Mouse (Mus musculus): Measurements from ENCODE around the gene Dnase1l3. TPM values are rescaled to one million over a fixed set of nuclear protein-coding genes. Genes with fewer than 3 reads are reported as not detected.

Dnase1l3 gene
- polyA plus RNA-seq, 1 experiment, result not detected

DNA sequence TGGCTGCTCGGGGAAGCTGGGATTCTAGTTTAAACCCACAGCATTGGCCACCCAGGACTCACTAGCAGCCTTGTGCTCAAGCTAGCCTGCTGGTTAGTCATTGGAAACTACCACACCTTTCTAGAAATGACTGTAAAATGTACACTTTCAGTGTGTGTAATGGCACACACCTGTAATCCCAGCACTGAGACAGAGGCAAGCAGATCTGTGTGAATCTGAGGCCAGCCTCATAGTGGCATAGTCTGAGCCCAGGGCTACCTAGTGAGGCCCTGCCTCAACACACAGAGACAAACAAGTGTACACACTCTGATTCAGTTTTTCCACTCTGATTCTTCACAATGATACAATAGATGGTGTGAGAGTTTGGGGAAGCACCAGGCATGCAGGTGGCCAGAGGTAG lies 5.0 kb downstream of the Dnase1l3 start:
- H3K9me3 ChIP-seq, result no peaks in the 10 kb centered on the region
- peaks cover 55% of the 10 kb centered on the region for H3K4me1 ChIP-seq
- H3K36me3 ChIP-seq (replicated peaks; ENCODE audit: low read length), result no peaks in the 10 kb centered on the region
- no peak overlapping the region for H3K4me3 ChIP-seq (replicated peaks)
- H3K27me3 ChIP-seq (replicated peaks), result peaks cover 3% of the 10 kb centered on the region
- TF ChIP-seq GATA1 (IDR thresholded peaks at IDR 0.05; ENCODE audit: borderline replicate concordance, low read length) (no peak), FLI1 (IDR thresholded peaks at IDR 0.05; ENCODE audit: low read length) (no peak)

DNA sequence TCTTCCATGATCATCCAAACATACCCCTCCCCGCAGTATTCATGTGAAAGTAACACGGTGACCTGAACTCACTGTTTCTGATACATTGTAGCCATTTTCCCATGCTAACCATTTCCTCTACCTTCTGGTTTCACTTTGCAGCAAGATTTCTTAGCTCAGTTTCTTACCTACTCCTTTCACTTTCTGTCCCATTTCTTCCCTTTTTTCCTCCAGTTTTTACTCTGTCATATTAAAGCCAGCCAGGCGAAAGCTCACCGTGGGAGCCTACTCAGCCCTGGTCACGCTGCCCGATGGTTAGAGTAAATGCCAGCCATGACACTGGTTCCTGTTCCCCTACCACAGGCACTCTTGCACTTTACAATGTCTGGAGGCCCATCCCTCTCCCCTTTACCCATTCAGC lies 7.5 kb downstream of the Dnase1l3 start:
- peaks cover 32% of the 10 kb centered on the region for H3K4me1 ChIP-seq
- no peaks in the 10 kb centered on the region for H3K27me3 ChIP-seq (replicated peaks)
- no peaks in the 10 kb centered on the region for H3K36me3 ChIP-seq (replicated peaks; ENCODE audit: low read length)
- no peak for TF ChIP-seq GATA1 (IDR thresholded peaks at IDR 0.05; ENCODE audit: borderline replicate concordance, low read length)
- H3K4me3 ChIP-seq (replicated peaks), result peak overlapping the region; percentile 56
- no peaks in the 10 kb centered on the region for H3K9me3 ChIP-seq

DNA sequence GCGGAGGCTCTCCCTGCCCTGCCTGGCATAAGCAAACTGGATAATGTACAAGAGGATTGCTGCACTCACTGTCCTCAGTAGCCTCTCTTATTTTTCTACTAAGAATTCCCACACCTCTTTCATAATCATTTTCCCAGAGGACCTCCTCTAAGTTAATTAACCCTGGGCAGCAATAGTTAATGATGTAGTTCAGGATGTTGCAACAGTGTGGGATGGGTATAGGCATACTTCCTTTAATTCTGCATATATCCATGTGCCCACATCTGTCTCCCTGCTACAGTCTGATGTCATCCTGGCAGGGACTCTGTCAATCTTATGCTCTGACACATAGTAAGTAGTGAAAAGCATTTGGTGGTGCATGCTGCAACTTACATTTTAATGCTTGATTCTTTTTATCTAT lies 13.1 kb downstream of the Dnase1l3 start:
- H3K4me3 ChIP-seq (replicated peaks), result no peak overlapping the region
- H3K27me3 ChIP-seq (replicated peaks), result no peaks in the 10 kb centered on the region
- no peaks in the 10 kb centered on the region for H3K9me3 ChIP-seq
- H3K4me1 ChIP-seq, result peaks cover 56% of the 10 kb centered on the region
- TF ChIP-seq GATA1 (IDR thresholded peaks at IDR 0.05; ENCODE audit: borderline replicate concordance, low read length), result no peak
- no peak for TF ChIP-seq FLI1 (IDR thresholded peaks at IDR 0.05; ENCODE audit: low read length)
- no peaks in the 10 kb centered on the region for H3K36me3 ChIP-seq (replicated peaks; ENCODE audit: low read length)

DNA sequence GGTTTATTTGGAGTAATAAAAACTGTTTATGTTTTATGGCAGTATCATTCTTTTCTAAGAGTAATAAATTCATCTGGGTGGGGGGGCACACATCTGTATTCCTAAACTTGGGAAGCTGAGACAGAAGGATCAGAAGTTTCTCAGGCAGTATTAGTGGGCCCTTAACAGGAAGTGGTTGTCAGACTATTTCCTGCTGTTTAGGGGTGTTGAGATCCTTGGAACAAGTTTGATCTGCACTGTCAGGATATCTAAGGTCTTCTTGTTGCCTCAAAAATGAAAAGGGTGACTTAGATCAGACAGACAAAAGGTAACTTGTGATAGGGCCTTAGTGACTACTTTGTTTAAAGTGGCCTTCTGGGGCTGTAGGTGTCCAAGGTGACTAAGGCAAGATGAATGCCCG lies 16.2 kb downstream of the Dnase1l3 start:
- peaks cover 65% of the 10 kb centered on the region for H3K4me1 ChIP-seq
- no peak for TF ChIP-seq FLI1 (IDR thresholded peaks at IDR 0.05; ENCODE audit: low read length)
- TF ChIP-seq GATA1 (IDR thresholded peaks at IDR 0.05; ENCODE audit: borderline replicate concordance, low read length), result no peak
- no peaks in the 10 kb centered on the region for H3K9me3 ChIP-seq
- peak overlapping the region; percentile 46 for H3K4me3 ChIP-seq (replicated peaks)
- H3K36me3 ChIP-seq (replicated peaks; ENCODE audit: low read length), result no peaks in the 10 kb centered on the region
- H3K27me3 ChIP-seq (replicated peaks), result no peaks in the 10 kb centered on the region

DNA sequence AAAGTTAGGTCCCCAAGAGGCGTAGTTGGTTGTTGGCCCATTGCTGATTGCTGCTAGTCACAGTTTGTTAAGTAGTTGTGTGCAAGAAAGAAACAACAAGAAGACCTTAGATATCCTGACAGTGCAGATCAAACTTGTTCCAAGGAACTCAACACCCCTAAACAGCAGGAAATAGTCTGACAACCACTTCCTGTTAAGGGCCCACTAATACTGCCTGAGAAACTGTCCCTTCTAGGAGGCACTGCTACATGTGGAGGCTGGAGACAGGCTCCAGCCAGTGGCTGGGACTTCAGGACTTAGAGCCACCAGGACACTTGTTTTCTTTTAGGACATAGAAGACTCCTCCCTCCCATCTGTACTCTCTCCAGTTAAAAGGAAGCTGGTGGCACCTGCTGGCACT lies 16.9 kb downstream of the Dnase1l3 start:
- H3K9me3 ChIP-seq, result no peaks in the 10 kb centered on the region
- peaks cover 65% of the 10 kb centered on the region for H3K4me1 ChIP-seq
- no peaks in the 10 kb centered on the region for H3K27me3 ChIP-seq (replicated peaks)
- H3K36me3 ChIP-seq (replicated peaks; ENCODE audit: low read length), result no peaks in the 10 kb centered on the region
- TF ChIP-seq GATA1 (IDR thresholded peaks at IDR 0.05; ENCODE audit: borderline replicate concordance, low read length) (no peak), FLI1 (IDR thresholded peaks at IDR 0.05; ENCODE audit: low read length) (no peak)
- H3K4me3 ChIP-seq (replicated peaks), result peak overlapping the region; percentile 85

DNA sequence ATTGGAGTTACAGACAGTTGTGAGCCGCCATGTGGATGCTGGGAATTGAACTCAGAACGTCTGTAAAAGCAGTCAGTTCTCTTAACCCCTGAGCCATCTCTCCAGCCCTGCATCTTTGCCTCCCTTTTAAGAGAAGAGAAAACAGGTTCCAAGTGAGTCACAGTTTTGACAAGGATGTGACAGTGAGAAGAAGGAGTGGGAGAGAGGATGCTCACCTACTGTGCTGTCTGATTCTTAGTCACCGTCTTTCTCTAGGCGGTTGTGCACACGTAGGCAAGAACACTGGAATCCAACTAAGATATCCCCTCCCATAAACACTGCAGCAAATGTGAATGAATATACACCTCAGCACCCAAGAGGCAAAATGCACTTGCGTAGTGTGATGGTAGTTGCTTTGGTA lies 19.2 kb downstream of the Dnase1l3 start:
- Histone ChIP-seq H3K36me3 (replicated peaks; ENCODE audit: low read length) (no peaks in the 10 kb centered on the region), H3K4me1 (peaks cover 69% of the 10 kb centered on the region), H3K27me3 (replicated peaks) (no peaks in the 10 kb centered on the region), H3K9me3 (no peaks in the 10 kb centered on the region), H3K4me3 (replicated peaks) (no peak overlapping the region)
- no peak for TF ChIP-seq FLI1 (IDR thresholded peaks at IDR 0.05; ENCODE audit: low read length)
- no peak for TF ChIP-seq GATA1 (IDR thresholded peaks at IDR 0.05; ENCODE audit: borderline replicate concordance, low read length)

DNA sequence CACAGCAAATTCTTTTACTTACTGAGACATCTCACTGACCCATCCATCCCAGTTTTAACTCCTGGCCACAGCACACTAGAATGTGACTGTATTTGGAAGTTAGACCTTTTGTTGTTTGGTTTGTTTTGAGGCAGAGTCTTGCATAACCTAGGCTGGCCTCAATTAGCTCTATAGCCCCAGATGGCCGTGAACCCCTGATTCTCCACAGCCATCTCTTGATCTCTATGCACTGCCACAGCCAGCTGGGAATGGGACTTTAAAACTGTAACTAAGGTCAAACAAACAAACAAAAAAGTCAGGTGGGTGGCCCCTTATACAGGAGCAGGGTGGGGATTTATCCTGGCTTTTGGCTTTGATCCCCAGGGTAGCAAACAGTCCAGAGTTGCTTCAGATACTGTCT lies 19.7 kb downstream of the Dnase1l3 start:
- H3K36me3 ChIP-seq (replicated peaks; ENCODE audit: low read length), result no peaks in the 10 kb centered on the region
- peaks cover 66% of the 10 kb centered on the region for H3K4me1 ChIP-seq
- no peaks in the 10 kb centered on the region for H3K27me3 ChIP-seq (replicated peaks)
- no peaks in the 10 kb centered on the region for H3K9me3 ChIP-seq
- no peak for TF ChIP-seq FLI1 (IDR thresholded peaks at IDR 0.05; ENCODE audit: low read length)
- TF ChIP-seq GATA1 (IDR thresholded peaks at IDR 0.05; ENCODE audit: borderline replicate concordance, low read length), result no peak
- H3K4me3 ChIP-seq (replicated peaks), result no peak overlapping the region

DNA sequence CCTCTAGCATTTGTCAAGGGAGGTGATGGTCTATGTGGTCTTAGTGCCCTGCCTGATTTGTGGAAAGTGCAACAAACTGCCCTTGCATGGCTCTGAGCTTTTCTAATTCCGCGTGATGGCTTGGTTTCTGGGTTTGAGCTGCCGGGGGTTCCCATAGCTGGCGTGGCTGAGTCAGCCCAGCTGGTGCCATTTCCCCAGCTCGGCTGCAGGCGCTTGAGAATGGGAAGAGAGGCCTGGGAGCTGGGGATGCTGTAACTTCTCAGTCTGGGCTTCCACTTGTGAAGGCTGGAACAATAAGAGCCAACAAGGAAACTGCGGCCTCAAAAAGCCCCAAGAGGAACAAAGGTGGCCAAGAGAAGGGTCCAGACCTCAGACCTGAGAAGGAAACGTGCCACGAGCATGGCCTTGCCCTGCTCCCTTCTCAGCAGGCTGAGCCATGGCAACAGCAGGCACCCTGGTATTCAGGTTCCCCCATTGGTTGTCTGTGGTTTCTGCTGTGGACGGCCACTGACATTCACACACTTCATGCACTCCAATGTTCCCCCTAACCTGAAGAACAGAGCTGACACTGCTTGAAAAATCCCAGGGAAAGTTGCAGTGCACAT lies 22.4 kb downstream of the Dnase1l3 start:
- no peak overlapping the region for H3K4me3 ChIP-seq (replicated peaks)
- TF ChIP-seq FLI1 (IDR thresholded peaks at IDR 0.05; ENCODE audit: low read length) (no peak), GATA1 (IDR thresholded peaks at IDR 0.05; ENCODE audit: borderline replicate concordance, low read length) (no peak)
- peaks cover 42% of the 10 kb centered on the region for H3K4me1 ChIP-seq
- no peaks in the 10 kb centered on the region for H3K36me3 ChIP-seq (replicated peaks; ENCODE audit: low read length)
- H3K27me3 ChIP-seq (replicated peaks), result peaks cover 2% of the 10 kb centered on the region
- no peaks in the 10 kb centered on the region for H3K9me3 ChIP-seq

DNA sequence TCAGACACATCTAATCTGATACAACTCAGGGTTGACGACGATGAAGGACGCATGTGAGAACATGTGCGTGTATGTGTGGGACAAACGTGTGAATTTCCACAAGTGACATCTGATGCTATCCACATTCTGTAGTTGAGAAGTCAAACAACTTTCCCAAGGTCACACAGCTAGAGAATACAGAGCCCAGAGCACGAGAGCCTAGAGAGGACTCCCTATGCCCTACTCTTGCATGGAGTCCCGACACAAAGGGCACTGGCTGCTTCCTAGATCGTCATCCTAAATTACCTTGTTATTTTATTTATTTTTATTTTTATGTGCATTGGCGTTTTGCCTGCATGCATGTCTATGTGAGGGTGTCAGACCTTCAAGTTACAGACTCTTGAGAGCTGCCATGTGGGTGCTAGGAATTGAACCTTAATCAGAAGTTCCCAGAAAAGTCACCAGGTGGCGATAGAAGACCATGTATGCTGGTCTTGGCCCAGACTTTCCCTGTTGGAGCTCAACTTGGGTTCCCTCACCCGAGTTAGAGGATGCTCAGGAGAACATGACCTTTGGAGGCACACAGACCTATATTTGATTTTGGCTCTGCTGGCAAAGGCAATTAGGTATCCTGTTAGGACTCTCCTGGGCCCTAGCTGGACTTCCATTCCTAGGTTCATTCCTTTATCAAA lies 30.0 kb downstream of the Dnase1l3 start:
- Histone ChIP-seq H3K4me3 (replicated peaks) (no peak overlapping the region), H3K9me3 (no peaks in the 10 kb centered on the region), H3K27me3 (replicated peaks) (peaks cover 7% of the 10 kb centered on the region), H3K36me3 (replicated peaks; ENCODE audit: low read length) (no peaks in the 10 kb centered on the region), H3K4me1 (peaks cover 9% of the 10 kb centered on the region; the same call in 1 of the 2 replicates)
- TF ChIP-seq GATA1 (IDR thresholded peaks at IDR 0.05; ENCODE audit: borderline replicate concordance, low read length) (no peak), FLI1 (IDR thresholded peaks at IDR 0.05; ENCODE audit: low read length) (no peak)

DNA sequence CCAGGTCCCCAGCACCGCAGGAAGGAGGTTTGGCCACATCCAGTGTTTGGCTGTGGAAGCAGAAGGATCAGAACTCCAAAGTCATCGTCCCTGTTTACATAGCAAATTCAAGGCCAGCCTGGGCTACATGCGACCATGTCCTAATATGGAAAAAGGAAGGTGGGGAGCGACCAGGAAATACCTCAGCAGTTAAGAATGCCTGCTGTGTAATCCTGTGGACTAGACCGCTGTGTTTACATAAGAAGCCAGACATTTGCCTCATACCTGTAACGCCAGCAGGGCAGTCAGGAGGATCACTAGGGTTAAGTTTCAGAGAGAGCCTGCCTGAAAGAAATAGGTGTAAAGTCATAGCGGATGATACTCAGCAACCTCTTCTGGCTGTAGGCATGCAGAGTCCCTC lies 31.2 kb downstream of the Dnase1l3 start:
- no peaks in the 10 kb centered on the region for H3K36me3 ChIP-seq (replicated peaks; ENCODE audit: low read length)
- peaks cover 7% of the 10 kb centered on the region for H3K27me3 ChIP-seq (replicated peaks)
- TF ChIP-seq FLI1 (IDR thresholded peaks at IDR 0.05; ENCODE audit: low read length), result no peak
- no peak for TF ChIP-seq GATA1 (IDR thresholded peaks at IDR 0.05; ENCODE audit: borderline replicate concordance, low read length)
- no peak overlapping the region for H3K4me3 ChIP-seq (replicated peaks)
- H3K9me3 ChIP-seq, result no peaks in the 10 kb centered on the region
- peaks cover 12% of the 10 kb centered on the region; the same call in 1 of the 2 replicates for H3K4me1 ChIP-seq

Data from megakaryocyte, embryonic 14.5 days (primary cell).